Mouse (Mus musculus): ENCODE results near the gene Tubb5. TPM values are rescaled to one million over a fixed set of nuclear protein-coding genes. Genes with fewer than 3 reads are reported as not detected.
A peak's percentile ranks its signal among the peaks of the same experiment; 100 is the strongest.

The Tubb5 gene
- polyA plus RNA-seq, 1 experiment from 2014 or later, result 1,042 TPM

DNA sequence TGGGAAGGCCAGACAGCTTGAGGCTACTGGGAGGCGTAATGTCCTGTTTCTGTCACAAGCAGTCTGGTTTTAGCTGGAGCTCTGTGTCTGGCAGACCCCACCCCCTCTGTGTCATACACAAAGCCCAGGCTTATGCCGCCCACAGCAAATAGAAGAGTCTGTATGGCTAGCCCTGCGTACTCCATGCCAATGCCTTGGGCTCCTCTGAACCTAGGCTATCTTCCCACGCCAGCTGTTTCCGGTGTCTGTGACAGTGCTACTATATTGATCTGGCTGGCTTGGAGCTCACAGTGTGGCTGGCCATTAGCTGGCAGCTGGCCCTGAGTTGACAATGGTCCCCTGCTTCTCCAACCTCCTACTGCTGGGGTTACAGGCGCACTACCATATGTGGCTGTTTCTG is 54.2 kb downstream of the Tubb5 start:
- no peaks in the 10 kb centered on the region for H3K9me3 ChIP-seq
- no peaks in the 10 kb centered on the region for H3K36me3 ChIP-seq
- no peaks in the 10 kb centered on the region for H3K27me3 ChIP-seq
- WGBS, result 71% methylated on average over 6 of the region's 6 CpGs
- peaks cover 11% of the 10 kb centered on the region for H3K4me1 ChIP-seq
- no peak overlapping the region for H3K27ac ChIP-seq
- no peak overlapping the region for H3K9ac ChIP-seq
- ATAC-seq (ENCODE audit: borderline replicate concordance, extremely low read depth, low FRiP score, low TSS enrichment), result peak; percentile 64; the same call in 1 of the 2 replicates
- no peak overlapping the region for H3K4me3 ChIP-seq
- no peak overlapping the region for H3K4me2 ChIP-seq

Small RNA genes within 50 kb of the gene (microRNA-seq; reads per million reads assigned to microRNA genes)
- not detected for gene Gm28033

Other genes with a start within 250 kb of the Tubb5 start
- 111 and 121 TPM in 2 replicates for gene Sfta2, start 236.8 kb downstream of the Tubb5 start, polyA plus RNA-seq (2015; fragmentation: Nextera tagmentation; extraction: Ambion mirVana)
- gene Gm9573, start 211.7 kb downstream of the Tubb5 start, polyA plus RNA-seq (2015; fragmentation: Nextera tagmentation; extraction: Ambion mirVana), result not detected in 2 replicates
- gene Mucl3, start 194.6 kb downstream of the Tubb5 start, polyA plus RNA-seq (2015; fragmentation: Nextera tagmentation; extraction: Ambion mirVana), result 1.2 and 1.3 TPM in 2 replicates
- gene Vars2, start 170.7 kb downstream of the Tubb5 start, polyA plus RNA-seq (2015; fragmentation: Nextera tagmentation; extraction: Ambion mirVana), result 20.7 and 22.4 TPM in 2 replicates
- 48.8 and 49.9 TPM in 2 replicates for gene Gtf2h4, start 164.6 kb downstream of the Tubb5 start, polyA plus RNA-seq (2015; fragmentation: Nextera tagmentation; extraction: Ambion mirVana)
- 46.8 and 51.9 TPM in 2 replicates for gene Ddr1, start 133.7 kb downstream of the Tubb5 start, polyA plus RNA-seq (2015; fragmentation: Nextera tagmentation; extraction: Ambion mirVana)
- 17.9 and 21.0 TPM in 2 replicates for gene Ier3, start 16.6 kb downstream of the Tubb5 start, polyA plus RNA-seq (2015; fragmentation: Nextera tagmentation; extraction: Ambion mirVana)
- gene Flot1, start 15.1 kb downstream of the Tubb5 start, polyA plus RNA-seq (2015; fragmentation: Nextera tagmentation; extraction: Ambion mirVana), result 50.1 and 54.4 TPM in 2 replicates
- gene Mdc1, start 3.2 kb upstream of the Tubb5 start, polyA plus RNA-seq (2015; fragmentation: Nextera tagmentation; extraction: Ambion mirVana), result 24.1 and 24.7 TPM in 2 replicates
- gene Nrm, start 23.0 kb upstream of the Tubb5 start, polyA plus RNA-seq (2015; fragmentation: Nextera tagmentation; extraction: Ambion mirVana), result 71.0 and 73.3 TPM in 2 replicates
- gene Ppp1r18, start 27.3 kb upstream of the Tubb5 start, polyA plus RNA-seq (2015; fragmentation: Nextera tagmentation; extraction: Ambion mirVana), result 21.3 and 23.4 TPM in 2 replicates
- gene Dhx16, start 41.5 kb upstream of the Tubb5 start, polyA plus RNA-seq (2015; fragmentation: Nextera tagmentation; extraction: Ambion mirVana), result 42.0 and 42.1 TPM in 2 replicates
- gene 2310061I04Rik, start 59.1 kb upstream of the Tubb5 start, polyA plus RNA-seq (2015; fragmentation: Nextera tagmentation; extraction: Ambion mirVana), result 20.5 and 21.2 TPM in 2 replicates
- gene Atat1, start 71.8 kb upstream of the Tubb5 start, polyA plus RNA-seq (2015; fragmentation: Nextera tagmentation; extraction: Ambion mirVana), result 58.3 and 63.6 TPM in 2 replicates
- gene Mrps18b, start 78.1 kb upstream of the Tubb5 start, polyA plus RNA-seq (2015; fragmentation: Nextera tagmentation; extraction: Ambion mirVana), result 73.9 and 77.5 TPM in 2 replicates
- gene Ppp1r10, start 78.1 kb upstream of the Tubb5 start, polyA plus RNA-seq (2015; fragmentation: Nextera tagmentation; extraction: Ambion mirVana), result 35.9 and 38.2 TPM in 2 replicates
- gene Abcf1, start 131.5 kb upstream of the Tubb5 start, polyA plus RNA-seq (2015; fragmentation: Nextera tagmentation; extraction: Ambion mirVana), result 71.6 and 87.8 TPM in 2 replicates
- 49.4 and 50.3 TPM in 2 replicates for gene Gnl1, start 141.5 kb upstream of the Tubb5 start, polyA plus RNA-seq (2015; fragmentation: Nextera tagmentation; extraction: Ambion mirVana)
- 29.3 and 32.4 TPM in 2 replicates for gene Prr3, start 141.9 kb upstream of the Tubb5 start, polyA plus RNA-seq (2015; fragmentation: Nextera tagmentation; extraction: Ambion mirVana)
- gene H2-T24, start 182.3 kb upstream of the Tubb5 start, polyA plus RNA-seq (2015; fragmentation: Nextera tagmentation; extraction: Ambion mirVana), result 2.2 and 3.2 TPM in 2 replicates
- gene H2-T23, start 194.5 kb upstream of the Tubb5 start, polyA plus RNA-seq (2015; fragmentation: Nextera tagmentation; extraction: Ambion mirVana), result 6.1 and 8.4 TPM in 2 replicates
- 16.1 and 18.4 TPM in 2 replicates for gene H2-T22, start 204.4 kb upstream of the Tubb5 start, polyA plus RNA-seq (2015; fragmentation: Nextera tagmentation; extraction: Ambion mirVana)
- not detected in 2 replicates for gene Gm6034, start 204.7 kb upstream of the Tubb5 start, polyA plus RNA-seq (2015; fragmentation: Nextera tagmentation; extraction: Ambion mirVana)
- not detected in 2 replicates for gene Gm11127, start 220.1 kb upstream of the Tubb5 start, polyA plus RNA-seq (2015; fragmentation: Nextera tagmentation; extraction: Ambion mirVana)

All from lung, embryonic 15.5 days (tissue).